Mouse (Mus musculus): ENCODE measurements around the gene Csrp1. TPM values are rescaled to one million over a fixed set of nuclear protein-coding genes. Genes with fewer than 3 reads are reported as not detected.
A peak's percentile ranks its signal among the peaks of the same experiment; 100 is the strongest.

Gene Csrp1
- polyA plus RNA-seq, 2 experiments: 102 to 123 TPM

GRCm38 (mm10) chr1:135793370-135794215 is 73.7 kb downstream of the Csrp1 start:
- H3K9me3 ChIP-seq (ENCODE audit: control insufficient read depth, low read length): no peaks in the 10 kb centered on the region
- peak overlapping the region; percentile 28; the same call in 1 of the 2 replicates for H3K9ac ChIP-seq (ENCODE audit: low read depth, low read length, severe bottlenecking)
- ATAC-seq (ENCODE audit: low FRiP score, low read depth): 0 out of 2 replicates have a peak, but pooled peaks have one; percentile 3
- H3K4me1 ChIP-seq (ENCODE audit: control insufficient read depth, insufficient read depth, low read length): peaks cover 14% of the 10 kb centered on the region
- H3K4me3 ChIP-seq (replicated peaks; ENCODE audit: low read length): peak overlapping the region; percentile 19
- DNase-seq (ENCODE audit: low spot score): no peak
- H3K36me3 ChIP-seq (ENCODE audit: control insufficient read depth, insufficient read depth, low read length): no peaks in the 10 kb centered on the region
- no peak for TF ChIP-seq POLR2A (IDR thresholded peaks at IDR 0.05; ENCODE audit: borderline replicate concordance, extremely low read depth, insufficient read depth, insufficient read length)
- no peak overlapping the region for H3K27ac ChIP-seq (replicated peaks; ENCODE audit: low read depth, low read length)
- 8% methylated on average over 21 of the region's 27 CpGs for WGBS
- H3K27me3 ChIP-seq (ENCODE audit: control insufficient read depth, insufficient read depth, low read length): no peaks in the 10 kb centered on the region
- peak overlapping the region; percentile 44 for H3K4me2 ChIP-seq (replicated peaks; ENCODE audit: low read depth, low read length, severe bottlenecking)

DNA sequence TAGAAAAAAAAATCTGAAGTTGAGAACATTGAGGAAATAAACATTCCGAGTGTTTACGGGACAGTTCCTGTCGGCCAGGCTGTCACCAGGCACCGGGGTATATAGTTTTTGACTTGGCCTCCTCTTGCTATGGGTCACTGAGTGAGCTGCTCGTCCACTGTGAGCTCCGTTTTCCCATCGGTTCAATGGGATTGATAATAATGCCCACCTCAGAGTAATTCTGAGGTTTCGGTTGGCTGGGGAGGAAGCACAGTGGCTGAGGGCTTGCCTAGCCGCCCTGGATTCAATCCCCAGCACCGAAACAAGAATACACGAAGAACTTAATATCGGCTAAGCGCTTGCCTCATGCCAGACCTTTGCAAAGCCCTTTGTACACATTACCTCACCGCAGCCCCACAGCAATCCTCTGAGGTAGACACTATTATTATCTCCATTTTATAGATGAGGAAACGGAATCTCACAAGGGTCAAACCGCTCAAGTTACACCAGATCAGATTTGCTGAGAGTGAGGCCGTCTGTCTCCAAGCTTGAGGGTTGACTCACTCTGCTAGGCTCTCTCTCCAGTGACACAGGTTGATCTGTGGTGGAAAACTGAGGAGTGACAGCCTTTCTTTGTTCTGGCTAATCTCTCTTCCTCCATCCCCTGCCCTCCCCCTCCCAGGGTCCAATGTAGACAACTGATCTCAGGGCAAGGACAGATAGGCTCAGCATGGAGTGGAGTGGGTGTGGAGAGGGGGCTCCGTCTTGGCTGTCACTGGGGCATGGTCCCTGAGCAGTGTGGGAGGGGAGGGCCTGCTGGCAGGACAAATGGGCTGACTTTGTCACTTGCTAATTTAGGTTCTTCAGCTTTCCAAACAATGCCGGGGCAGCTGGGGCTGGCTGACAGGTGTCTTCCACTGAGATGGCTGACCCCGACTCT is 74.6 kb downstream of the Csrp1 start:
- no peak overlapping the region for H3K4me3 ChIP-seq (replicated peaks; ENCODE audit: low read length)
- H3K36me3 ChIP-seq (ENCODE audit: control insufficient read depth, insufficient read depth, low read length): no peaks in the 10 kb centered on the region
- TF ChIP-seq POLR2A (IDR thresholded peaks at IDR 0.05; ENCODE audit: borderline replicate concordance, extremely low read depth, insufficient read depth, insufficient read length): no peak
- H3K4me2 ChIP-seq (replicated peaks; ENCODE audit: low read depth, low read length, severe bottlenecking): peak overlapping the region; percentile 44; the same call in 1 of the 2 replicates
- 33% methylated on average over 20 of the region's 20 CpGs for WGBS
- H3K4me1 ChIP-seq (ENCODE audit: control insufficient read depth, insufficient read depth, low read length): peaks cover 22% of the 10 kb centered on the region
- H3K9me3 ChIP-seq (ENCODE audit: control insufficient read depth, low read length): no peaks in the 10 kb centered on the region
- H3K27me3 ChIP-seq (ENCODE audit: control insufficient read depth, insufficient read depth, low read length): no peaks in the 10 kb centered on the region
- H3K27ac ChIP-seq (replicated peaks; ENCODE audit: low read depth, low read length): no peak overlapping the region
- DNase-seq (ENCODE audit: low spot score) (peak; percentile 22), ATAC-seq (ENCODE audit: low FRiP score, low read depth) (peak; percentile 68)
- H3K9ac ChIP-seq (ENCODE audit: low read depth, low read length, severe bottlenecking): no peak overlapping the region

GRCm38 (mm10) chr1:135798492-135798891 is 78.6 kb downstream of the Csrp1 start:
- 88% methylated on average over 1 of the region's 1 CpGs for WGBS
- no peak overlapping the region for H3K4me3 ChIP-seq (replicated peaks; ENCODE audit: low read length)
- H3K9ac ChIP-seq (ENCODE audit: low read depth, low read length, severe bottlenecking): no peak overlapping the region
- peaks cover 33% of the 10 kb centered on the region for H3K4me1 ChIP-seq (ENCODE audit: control insufficient read depth, insufficient read depth, low read length)
- H3K4me2 ChIP-seq (replicated peaks; ENCODE audit: low read depth, low read length, severe bottlenecking): no peak overlapping the region
- H3K9me3 ChIP-seq (ENCODE audit: control insufficient read depth, low read length): no peaks in the 10 kb centered on the region
- no peak for DNase-seq (ENCODE audit: low spot score)
- H3K27ac ChIP-seq (replicated peaks; ENCODE audit: low read depth, low read length): no peak overlapping the region
- no peaks in the 10 kb centered on the region for H3K27me3 ChIP-seq (ENCODE audit: control insufficient read depth, insufficient read depth, low read length)
- no peaks in the 10 kb centered on the region for H3K36me3 ChIP-seq (ENCODE audit: control insufficient read depth, insufficient read depth, low read length)
- no peak for ATAC-seq (ENCODE audit: low FRiP score, low read depth)
- TF ChIP-seq POLR2A (IDR thresholded peaks at IDR 0.05; ENCODE audit: borderline replicate concordance, extremely low read depth, insufficient read depth, insufficient read length): no peak

- Histone ChIP-seq H3K27ac (replicated peaks; ENCODE audit: low read depth, low read length) (no peak overlapping the region), H3K4me1 (ENCODE audit: control insufficient read depth, insufficient read depth, low read length) (peaks cover 28% of the 10 kb centered on the region), H3K27me3 (ENCODE audit: control insufficient read depth, insufficient read depth, low read length) (no peaks in the 10 kb centered on the region), H3K9ac (ENCODE audit: low read depth, low read length, severe bottlenecking) (no peak overlapping the region), H3K4me3 (replicated peaks; ENCODE audit: low read length) (peak overlapping the region; percentile 14; the same call in 1 of the 2 replicates), H3K9me3 (ENCODE audit: control insufficient read depth, low read length) (no peaks in the 10 kb centered on the region), H3K36me3 (ENCODE audit: control insufficient read depth, insufficient read depth, low read length) (no peaks in the 10 kb centered on the region), H3K4me2 (replicated peaks; ENCODE audit: low read depth, low read length, severe bottlenecking) (no peak overlapping the region)
- TF ChIP-seq POLR2A (IDR thresholded peaks at IDR 0.05; ENCODE audit: borderline replicate concordance, extremely low read depth, insufficient read depth, insufficient read length): no peak
- no peak for DNase-seq (ENCODE audit: low spot score)
- 32% methylated on average over 8 of the region's 8 CpGs for WGBS
- ATAC-seq (ENCODE audit: low FRiP score, low read depth): peak; percentile 17; the same call in 1 of the 2 replicates
Measured at GRCm38 (mm10) chr1:135799109-135799627, 79.3 kb downstream of the Csrp1 start.

All from limb, embryonic 14.5 days (tissue).